Mouse (Mus musculus): Measurements from ENCODE around the gene E330017A01Rik.

E330017A01Rik gene

GRCm38 (mm10) chr16:58617346-58617745, 21.2 kb downstream of the E330017A01Rik start:
- in situ Hi-C loops (cut with MboI; ENCODE audit: unreplicated experiment in 2 of 2): no loop called here

GRCm38 (mm10) chr16:58616878-58617277, 21.7 kb downstream of the E330017A01Rik start, which contains the start of gene Gm813:
Gm813 (minus strand) TSS chr16:58616978.
- in situ Hi-C loops (cut with MboI; ENCODE audit: unreplicated experiment in 2 of 2): no loop called here

DNA sequence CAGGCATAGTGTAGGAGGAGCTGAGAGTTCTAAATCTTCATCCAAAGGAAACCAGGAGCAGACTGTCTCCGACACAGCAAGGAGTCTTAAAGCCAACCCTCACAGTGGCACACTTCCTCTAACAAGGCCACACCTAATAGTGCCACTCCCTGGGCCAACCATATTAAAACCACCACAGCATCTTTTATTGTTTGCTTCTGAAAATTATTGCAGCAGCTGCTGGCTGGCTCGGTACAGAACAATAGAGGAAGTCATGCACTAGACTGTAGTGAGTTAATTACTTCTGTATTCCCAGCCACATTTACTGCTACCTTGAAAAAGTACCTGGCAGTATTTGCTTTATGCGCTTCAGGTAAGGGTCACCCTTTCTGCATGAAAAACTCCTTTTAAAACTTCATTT, 25.6 kb downstream of the E330017A01Rik start:
- in situ Hi-C loops (cut with MboI; ENCODE audit: unreplicated experiment in 2 of 2): no loop called here

DNA sequence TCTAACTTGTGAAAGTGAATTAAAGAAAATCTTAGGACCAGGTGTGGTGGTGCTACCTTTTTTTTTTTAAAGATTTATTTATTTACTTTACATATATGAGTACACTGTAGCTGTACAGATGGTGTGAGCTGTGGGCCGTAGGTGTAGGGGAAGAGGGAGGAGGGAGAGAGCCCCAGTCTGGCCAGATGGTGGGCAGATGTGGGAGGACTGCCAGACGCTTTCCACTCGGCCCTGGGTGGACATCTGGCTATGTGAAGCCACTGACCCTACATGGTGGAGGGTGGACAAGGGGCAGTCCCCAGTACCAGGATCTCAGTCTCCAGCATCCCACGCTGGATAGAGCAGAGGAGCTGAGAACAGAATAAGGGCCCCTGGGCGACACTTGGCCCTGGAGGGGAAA, 31.4 kb downstream of the E330017A01Rik start:
- in situ Hi-C loops (cut with MboI; ENCODE audit: unreplicated experiment in 2 of 2): no loop called here

DNA sequence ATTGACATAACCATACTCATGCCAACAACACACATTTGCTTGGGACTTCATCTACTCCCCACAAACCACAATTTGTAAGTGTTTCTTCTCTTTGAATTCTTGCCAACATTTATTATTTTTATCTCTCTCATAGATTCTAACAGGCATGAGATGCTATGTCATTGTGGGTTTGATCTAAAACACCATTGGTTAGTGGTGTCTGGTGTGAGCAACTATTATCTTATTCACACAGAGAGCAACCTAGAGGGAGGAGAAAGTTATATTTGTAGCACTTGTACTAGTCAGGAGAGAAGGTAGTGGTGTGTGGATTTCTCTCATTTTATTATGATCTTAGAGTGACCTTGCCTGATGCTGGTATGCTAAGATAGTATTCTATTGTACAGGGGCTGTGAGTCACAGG, 33.9 kb downstream of the E330017A01Rik start:
- in situ Hi-C loops (cut with MboI; ENCODE audit: unreplicated experiment in 2 of 2): no loop called here

- in situ Hi-C loops (cut with MboI; ENCODE audit: unreplicated experiment in 2 of 2): no loop called here
Measured at GRCm38 (mm10) chr16:58603831-58604230, 34.7 kb downstream of the E330017A01Rik start.

GRCm38 (mm10) chr16:58600846-58601245, 37.7 kb downstream of the E330017A01Rik start:
- in situ Hi-C loops (cut with MboI; ENCODE audit: unreplicated experiment in 2 of 2): no loop called here

- in situ Hi-C loops (cut with MboI; ENCODE audit: unreplicated experiment in 2 of 2): no loop called here
Measured at GRCm38 (mm10) chr16:58591299-58591698, 47.2 kb downstream of the E330017A01Rik start.

- in situ Hi-C loops (cut with MboI; ENCODE audit: unreplicated experiment in 2 of 2): no loop called here
Measured at GRCm38 (mm10) chr16:58589444-58589843, 49.1 kb downstream of the E330017A01Rik start.
